Mouse (Mus musculus) embryonic facial prominence, embryonic 15.5 days (tissue): Measurements from ENCODE around the gene Prnd. TPM values are rescaled to one million over a fixed set of nuclear protein-coding genes. Genes with fewer than 3 reads are reported as not detected.

Source experiments
- ATAC-seq: fragments of 200-750 bp; cut with Nextera tagmentation; 2 replicates; pipeline ENCODE4 v1.8.0; 2017; ENCODE audit warnings: low read depth, moderate TSS enrichment; ENCODE audit not compliant: insufficient number of reproducible peaks, low FRiP score, low TSS enrichment
- H3K27ac ChIP-seq: fragments of 300-500 bp; sonication (generic); replicated peaks from 2 replicates; pipeline ENCODE4 v1.5.1; 2015; ENCODE audit warnings: mild to moderate bottlenecking, inconsistent platforms
- H3K27me3 ChIP-seq: fragments of 300-500 bp; sonication (generic); 2 replicates; pipeline ENCODE4 v1.6.1; 2015; ENCODE audit warnings: inconsistent platforms
- H3K36me3 ChIP-seq: fragments of 300-500 bp; sonication (generic); 2 replicates; pipeline ENCODE4 v1.6.1; 2015; ENCODE audit warnings: mild to moderate bottlenecking, inconsistent platforms
- H3K4me1 ChIP-seq: fragments of 300-500 bp; sonication (generic); 2 replicates; pipeline ENCODE4 v1.6.1; 2015; ENCODE audit warnings: inconsistent platforms
- H3K4me2 ChIP-seq: fragments of 300-500 bp; sonication (generic); replicated peaks from 2 replicates; pipeline ENCODE4 v1.6.1; 2015; ENCODE audit warnings: mild to moderate bottlenecking, inconsistent platforms
- H3K4me3 ChIP-seq: fragments of 300-500 bp; sonication (generic); replicated peaks from 2 replicates; pipeline ENCODE4 v1.5.1; 2015; ENCODE audit warnings: mild to moderate bottlenecking, inconsistent platforms
- H3K9ac ChIP-seq: fragments of 300-500 bp; sonication (generic); 2 replicates; pipeline ENCODE4 v1.6.1; 2015; ENCODE audit warnings: inconsistent platforms
- H3K9me3 ChIP-seq: fragments of 300-500 bp; sonication (generic); replicated peaks from 2 replicates; pipeline ENCODE4 v1.6.1; 2016; ENCODE audit warnings: inconsistent platforms
- WGBS: fragments of 180-500 bp; shearing (Covaris S2); methylation state at CpG from one replicate; pipeline ENCODE4 v1.1.7; 2015; 5-methylcytosine and 5-hydroxymethylcytosine counted together
- polyA plus RNA-seq: library from polyadenylated mRNA; unstranded; fragments of >200 nt; fragmentation: Nextera tagmentation; extraction: Ambion mirVana; gene quantifications from 2 replicates; pipeline ENCODE4 v1.2.1, GENCODE M21; 2015

Prnd gene
- polyA plus RNA-seq, 1 experiment from 2014 or later = 48.0 TPM

DNA sequence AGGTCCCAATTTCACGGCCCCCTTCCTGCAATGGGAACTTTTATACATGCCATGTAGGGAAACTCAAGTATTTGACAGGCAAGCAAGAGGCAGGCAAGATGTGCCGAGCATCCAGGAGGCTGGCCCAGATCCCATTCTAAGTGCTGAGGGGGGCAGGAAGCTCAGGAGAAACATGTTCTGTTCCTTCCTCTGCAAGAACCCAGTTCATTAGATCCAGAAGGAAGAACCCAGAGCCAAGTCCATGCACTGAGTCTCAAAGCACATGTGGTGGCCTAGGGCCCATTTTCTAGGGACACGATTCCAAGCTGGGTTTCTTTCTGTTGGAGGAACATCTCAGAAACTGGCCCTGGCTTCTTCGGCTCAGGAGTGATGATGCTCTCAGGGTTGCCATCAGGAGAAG lies 54.8 kb downstream of the Prnd start:
- no peaks in the 10 kb centered on the region for H3K36me3 ChIP-seq
- H3K4me3 ChIP-seq = no peak overlapping the region
- no peak overlapping the region for H3K9ac ChIP-seq
- H3K9me3 ChIP-seq = no peaks in the 10 kb centered on the region
- no peak for ATAC-seq
- no peak overlapping the region for H3K4me2 ChIP-seq
- peaks cover 34% of the 10 kb centered on the region for H3K4me1 ChIP-seq
- 55% methylated on average over 4 of the region's 4 CpGs for WGBS
- H3K27ac ChIP-seq = peak overlapping the region; percentile 81
- H3K27me3 ChIP-seq = no peaks in the 10 kb centered on the region

Other genes with a start within 250 kb of the Prnd start
- 0.04 TPM in 1 of 2 replicates, not detected in the other for gene Erv3, start 91.1 kb upstream of the Prnd start, polyA plus RNA-seq
- gene Prnp, start 40.9 kb upstream of the Prnd start, polyA plus RNA-seq = 85.5 and 85.8 TPM in 2 replicates
- gene Prn, start 40.9 kb upstream of the Prnd start, polyA plus RNA-seq = not detected in 2 replicates
- gene Rassf2, start 79.4 kb downstream of the Prnd start, polyA plus RNA-seq = 14.8 and 17.0 TPM in 2 replicates
- gene Slc23a2, start 194.2 kb downstream of the Prnd start, polyA plus RNA-seq = 12.4 and 14.0 TPM in 2 replicates